Mouse (Mus musculus) lung, embryonic 16.5 days (tissue): ENCODE measurements at regions not wholly inside any gene's neighbourhood (a gene's known extent, or its start where the extent isn't known, plus 50 kb on each side); places are given as distances from the start of the nearest gene placed in this dataset.

Experiments
- ATAC-seq: fragments of 200-750 bp; cut with Nextera tagmentation; 2 replicates; pipeline ENCODE4 v1.8.0; 2017; ENCODE audit warnings: low read depth, mild to moderate bottlenecking, moderate library complexity
- H3K27ac ChIP-seq: fragments of 300-500 bp; sonication (generic); 2 replicates; pipeline ENCODE4 v1.5.1; 2014; ENCODE audit warnings: mild to moderate bottlenecking, control low read depth, low read length
- H3K27me3 ChIP-seq: fragments of 300-500 bp; sonication (generic); 2 replicates; pipeline ENCODE4 v1.6.1; 2014; ENCODE audit warnings: low read depth, low read length, mixed read lengths; ENCODE audit not compliant: control insufficient read depth, insufficient read depth
- H3K36me3 ChIP-seq: fragments of 300-500 bp; sonication (generic); 2 replicates; pipeline ENCODE4 v1.6.1; 2014; ENCODE audit warnings: low read length; ENCODE audit not compliant: control insufficient read depth, insufficient read depth
- H3K4me1 ChIP-seq: fragments of 300-500 bp; sonication (generic); replicated peaks from 2 replicates; pipeline ENCODE4 v1.6.1; 2014; ENCODE audit warnings: low read length, mixed read lengths; ENCODE audit not compliant: control insufficient read depth, insufficient read depth
- H3K4me2 ChIP-seq: fragments of 300-500 bp; sonication (generic); 2 replicates; pipeline ENCODE4 v1.6.1; 2014; ENCODE audit warnings: low read depth, low read length, control low read depth
- H3K4me3 ChIP-seq: fragments of 300-500 bp; sonication (generic); 2 replicates; pipeline ENCODE4 v1.5.1; 2014; ENCODE audit warnings: mild to moderate bottlenecking, low read length, control low read depth
- H3K9ac ChIP-seq: fragments of 300-500 bp; sonication (generic); 2 replicates; pipeline ENCODE4 v1.6.1; 2014; ENCODE audit warnings: low read length, control low read depth
- H3K9me3 ChIP-seq: fragments of 300-500 bp; sonication (generic); 2 replicates; pipeline ENCODE4 v1.6.1; 2016; ENCODE audit warnings: low read length; ENCODE audit not compliant: control insufficient read depth
- WGBS: fragments of 180-500 bp; shearing (Covaris S2); extraction: QIAGEN DNeasy Blood & Tissue Kit; methylation state at CpG from one replicate; pipeline ENCODE4 v1.1.7; 2014; 5-methylcytosine and 5-hydroxymethylcytosine counted together

GRCm38 (mm10) chr8:109359396-109360051 lies 134.3 kb upstream of the Pmfbp1 start:
- 0 out of 2 replicates have a peak overlapping the region, but pooled peaks have one; percentile 30 for H3K9ac ChIP-seq

GRCm38 (mm10) chr8:109360081-109360715 lies 133.6 kb upstream of the Pmfbp1 start:
- peaks cover 4% of the 10 kb centered on the region; the same call in 1 of the 2 replicates for H3K27me3 ChIP-seq
- H3K9me3 ChIP-seq, result no peaks in the 10 kb centered on the region
- no peak overlapping the region for H3K27ac ChIP-seq
- H3K9ac ChIP-seq, result no peak overlapping the region
- ATAC-seq, result no peak
- 6% methylated on average over 14 of the region's 14 CpGs for WGBS
- no peaks in the 10 kb centered on the region for H3K36me3 ChIP-seq
- peak overlapping the region; percentile 60 for H3K4me2 ChIP-seq
- peaks cover 7% of the 10 kb centered on the region for H3K4me1 ChIP-seq
- peak overlapping the region; percentile 16 for H3K4me3 ChIP-seq

More at GRCm38 (mm10) chr8:109359396-109360051, 134.3 kb upstream of the Pmfbp1 start:
- H3K27me3 ChIP-seq, result peaks cover 4% of the 10 kb centered on the region; the same call in 1 of the 2 replicates
- H3K4me1 ChIP-seq, result peaks cover 7% of the 10 kb centered on the region
- H3K4me3 ChIP-seq, result peak overlapping the region; percentile 30
- H3K9me3 ChIP-seq, result no peaks in the 10 kb centered on the region
- H3K4me2 ChIP-seq, result peak overlapping the region; percentile 60
- H3K36me3 ChIP-seq, result no peaks in the 10 kb centered on the region
- WGBS, result 12% methylated on average over 16 of the region's 16 CpGs
- 0 out of 2 replicates have a peak, but pooled peaks have one; percentile 17 for ATAC-seq
- no peak overlapping the region for H3K27ac ChIP-seq

GRCm38 (mm10) chr8:109360904-109361303 lies 132.9 kb upstream of the Pmfbp1 start:
- H3K9ac ChIP-seq, result no peak overlapping the region
- peak overlapping the region; percentile 60 for H3K4me2 ChIP-seq
- no peak for ATAC-seq
- no peaks in the 10 kb centered on the region for H3K36me3 ChIP-seq
- H3K4me3 ChIP-seq, result peak overlapping the region; percentile 37
- WGBS, result 17% methylated on average over 16 of the region's 16 CpGs
- no peaks in the 10 kb centered on the region for H3K9me3 ChIP-seq
- peaks cover 4% of the 10 kb centered on the region; the same call in 1 of the 2 replicates for H3K27me3 ChIP-seq
- peaks cover 7% of the 10 kb centered on the region for H3K4me1 ChIP-seq
- no peak overlapping the region for H3K27ac ChIP-seq

- Histone ChIP-seq H3K36me3 (no peaks in the 10 kb centered on the region), H3K9ac (no peak overlapping the region), H3K4me3 (no peak overlapping the region), H3K4me1 (peaks cover 7% of the 10 kb centered on the region), H3K27ac (no peak overlapping the region), H3K4me2 (no peak overlapping the region), H3K9me3 (no peaks in the 10 kb centered on the region), H3K27me3 (peaks cover 4% of the 10 kb centered on the region; the same call in 1 of the 2 replicates)
- 57% methylated on average over 7 of the region's 7 CpGs for WGBS
- ATAC-seq, result no peak
These were observed 132.1 kb upstream of the Pmfbp1 start for GRCm38 (mm10) chr8:109361575-109362361.

GRCm38 (mm10) chr8:109363185-109363845 lies 130.5 kb upstream of the Pmfbp1 start:
- 88% methylated on average over 15 of the region's 15 CpGs for whole genome bisulfite sequencing
- ATAC-seq, result no peak

GRCm38 (mm10) chr8:109373977-109374376 lies 119.8 kb upstream of the Pmfbp1 start:
- Histone ChIP-seq H3K9ac (no peak overlapping the region), H3K9me3 (no peaks in the 10 kb centered on the region), H3K36me3 (no peaks in the 10 kb centered on the region), H3K27ac (no peak overlapping the region), H3K4me3 (no peak overlapping the region), H3K4me2 (no peak overlapping the region), H3K27me3 (no peaks in the 10 kb centered on the region), H3K4me1 (no peaks in the 10 kb centered on the region)
- no peak for ATAC-seq
- WGBS, result 58% methylated on average over 2 of the region's 2 CpGs

More at GRCm38 (mm10) chr8:109363185-109363845, 130.5 kb upstream of the Pmfbp1 start:
- Histone ChIP-seq H3K27me3 (peaks cover 3% of the 10 kb centered on the region; the same call in 1 of the 2 replicates), H3K9ac (no peak overlapping the region), H3K9me3 (no peaks in the 10 kb centered on the region), H3K36me3 (no peaks in the 10 kb centered on the region), H3K4me2 (no peak overlapping the region), H3K4me3 (no peak overlapping the region), H3K27ac (no peak overlapping the region), H3K4me1 (peaks cover 7% of the 10 kb centered on the region)

GRCm38 (mm10) chr8:109384881-109385280 lies 108.9 kb upstream of the Pmfbp1 start:
- no peak for ATAC-seq
- H3K36me3 ChIP-seq, result no peaks in the 10 kb centered on the region
- H3K27me3 ChIP-seq, result no peaks in the 10 kb centered on the region
- H3K9me3 ChIP-seq, result no peaks in the 10 kb centered on the region
- H3K4me2 ChIP-seq, result no peak overlapping the region
- no peaks in the 10 kb centered on the region for H3K4me1 ChIP-seq
- H3K4me3 ChIP-seq, result no peak overlapping the region
- WGBS, result 89% methylated on average over 3 of the region's 3 CpGs
- no peak overlapping the region for H3K27ac ChIP-seq
- H3K9ac ChIP-seq, result no peak overlapping the region

- H3K9me3 ChIP-seq, result no peaks in the 10 kb centered on the region
- no peaks in the 10 kb centered on the region for H3K4me1 ChIP-seq
- 69% methylated on average over 6 of the region's 6 CpGs for WGBS
- H3K36me3 ChIP-seq, result no peaks in the 10 kb centered on the region
- no peak overlapping the region for H3K4me2 ChIP-seq
- no peak overlapping the region for H3K4me3 ChIP-seq
- no peak for ATAC-seq
- no peak overlapping the region for H3K9ac ChIP-seq
- no peaks in the 10 kb centered on the region for H3K27me3 ChIP-seq
- no peak overlapping the region for H3K27ac ChIP-seq
These were observed 98.5 kb upstream of the Pmfbp1 start for GRCm38 (mm10) chr8:109395133-109395855.
